Mouse (Mus musculus) gastrocnemius, postnatal 14 days (tissue): Measurements from ENCODE around the gene Pde4a. TPM values are rescaled to one million over a fixed set of nuclear protein-coding genes. Genes with fewer than 3 reads are reported as not detected.
"Not testable (repeated sequence)": the region's sequence is repeated elsewhere in the genome, so short reads cannot be mapped to it uniquely, and the experiment has no call there.

Experiments
- DNase-seq: peaks from one replicate; pipeline ENCODE4 v3.0.0; 2021; ENCODE audit warnings: mixed read lengths
- intact Hi-C: fragments of 180-260 bp; cut with DNase I; formaldehyde crosslinking; loops from one replicate; pipeline ENCODE4 v1.15.1; 2025; ENCODE audit warnings: low total_unique reads
- total RNA-seq, 2 experiments: library from RNA; stranded (reverse); gene quantifications; 2 replicates each; pipeline ENCODE4 v1.2.3; 2021

The Pde4a gene
- total RNA-seq, 2 experiments from 2014 or later, result 26.1 to 27.1 TPM

GRCm38 (mm10) chr9:21206848-21207247 lies 41.3 kb downstream of the Pde4a start:
- no peak for DNase-seq
- intact Hi-C loops, result no loop called here

DNA sequence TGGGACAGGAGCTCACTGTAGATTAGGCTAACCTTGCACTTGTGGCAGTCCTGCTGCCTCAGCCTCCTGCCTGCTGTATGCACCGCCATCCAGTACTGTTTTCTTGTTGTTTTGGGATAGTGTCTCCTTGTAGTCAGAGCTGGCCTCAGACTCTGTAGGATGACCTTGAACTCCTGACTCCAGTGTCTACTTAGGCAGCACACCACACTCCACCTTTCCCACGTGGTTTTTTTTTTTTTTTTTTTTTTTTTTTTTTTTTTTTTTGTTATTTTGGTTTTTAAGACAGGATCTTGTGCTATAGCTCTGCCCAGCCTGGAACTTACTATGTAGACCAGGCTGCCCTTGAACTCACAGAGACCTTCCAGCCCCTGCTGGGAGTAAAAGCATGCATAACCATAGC lies 43.1 kb downstream of the Pde4a start:
- intact Hi-C loops, result no loop called here
- no peak for DNase-seq

DNA sequence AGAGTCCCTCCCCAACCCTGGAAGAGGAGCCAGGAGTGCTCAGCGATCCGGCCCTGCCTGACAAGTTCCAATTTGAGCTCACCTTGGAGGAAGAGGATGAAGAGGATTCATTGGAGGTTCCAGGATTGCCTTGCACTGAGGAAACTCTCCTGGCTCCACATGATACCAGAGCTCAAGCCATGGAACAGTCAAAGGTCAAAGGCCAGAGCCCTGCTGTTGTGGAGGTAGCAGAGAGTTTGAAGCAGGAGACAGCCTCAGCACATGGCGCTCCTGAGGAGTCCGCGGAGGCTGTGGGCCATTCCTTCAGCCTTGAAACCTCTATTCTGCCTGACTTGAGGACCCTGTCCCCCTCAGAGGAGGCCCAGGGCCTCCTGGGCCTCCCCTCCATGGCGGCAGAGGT lies 45.3 kb downstream of the Pde4a start:
- DNase-seq, result no peak
- intact Hi-C loops, result no loop called here

- intact Hi-C loops, result no loop called here
- DNase-seq, result no peak
Measured at GRCm38 (mm10) chr9:21211624-21212023, 46.1 kb downstream of the Pde4a start.

- intact Hi-C loops, result no loop called here
- DNase-seq, result no peak
Measured at GRCm38 (mm10) chr9:21213617-21214190, 48.2 kb downstream of the Pde4a start.

- intact Hi-C loops, result no loop called here
- DNase-seq, result no peak
Measured at GRCm38 (mm10) chr9:21216050-21216841, 50.7 kb downstream of the Pde4a start.

DNA sequence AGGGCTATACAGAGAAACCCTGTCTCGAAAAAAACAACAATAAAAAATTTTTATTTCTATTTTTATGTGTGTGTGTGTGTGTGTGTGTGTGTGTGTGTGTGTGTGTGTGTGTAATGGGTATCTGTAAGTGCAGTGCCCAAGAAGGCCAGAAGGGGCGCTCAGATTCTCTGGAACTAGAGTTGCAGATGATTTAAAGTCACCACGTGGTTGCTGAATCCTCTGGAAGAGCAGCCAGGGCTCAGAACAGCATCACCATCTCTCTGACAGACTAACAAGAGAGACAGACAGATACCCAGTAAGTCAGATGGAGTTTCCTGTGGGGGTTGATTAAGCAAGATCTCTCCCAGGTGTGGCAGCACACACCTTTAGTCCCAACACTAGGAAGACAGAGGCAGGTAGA lies 54.3 kb downstream of the Pde4a start:
- intact Hi-C loops, result no loop called here
- DNase-seq, result no peak

DNA sequence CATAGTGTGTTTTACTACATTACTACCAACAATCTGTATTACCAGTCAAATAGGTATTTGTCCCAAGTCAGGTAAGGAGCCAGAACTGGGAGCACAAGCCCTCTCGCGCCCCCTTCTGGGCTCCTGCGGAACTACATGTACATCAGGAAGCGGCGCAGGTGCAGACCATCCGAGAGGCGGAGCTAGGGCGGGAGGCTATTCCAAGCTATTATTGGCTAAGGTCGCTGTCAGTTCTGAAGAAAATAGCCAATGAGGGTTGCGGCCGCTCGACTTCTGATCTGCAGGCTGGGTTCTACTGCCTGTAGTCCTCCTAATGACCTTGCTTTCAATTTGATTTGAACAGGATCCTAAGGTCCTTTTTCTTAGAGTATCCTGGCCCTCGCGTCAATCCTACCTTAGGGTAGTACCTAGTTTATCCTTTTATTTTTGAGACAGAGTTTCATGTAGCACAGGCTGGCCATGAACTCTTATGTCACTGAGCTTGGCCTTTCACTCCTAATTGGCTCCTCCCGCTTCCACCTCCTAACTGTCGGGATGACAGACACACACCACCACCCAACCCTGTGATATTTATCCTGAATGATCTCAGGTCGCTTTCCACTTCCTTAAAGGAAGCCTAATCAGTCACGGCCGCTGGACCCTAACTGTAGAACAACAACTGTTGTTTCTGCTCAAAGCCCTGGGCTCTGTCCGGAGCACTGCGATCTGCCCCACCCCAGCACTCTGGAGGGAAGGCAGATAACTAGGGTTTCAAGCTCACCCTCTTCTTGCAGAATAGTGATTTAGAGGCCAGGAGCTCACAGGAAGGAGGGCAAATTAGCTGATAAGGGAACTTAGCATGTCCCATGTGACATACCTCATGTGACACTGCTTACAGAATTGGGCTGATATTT lies 55.2 kb downstream of the Pde4a start:
- intact Hi-C loops, result no loop called here
- DNase-seq, result peak; percentile 84

GRCm38 (mm10) chr9:21221383-21221929 lies 55.9 kb downstream of the Pde4a start:
- intact Hi-C loops, result no loop called here
- DNase-seq, result no peak

GRCm38 (mm10) chr9:21223490-21223889 lies 58.0 kb downstream of the Pde4a start:
- DNase-seq, intact Hi-C loops: not testable (repeated sequence)

DNA sequence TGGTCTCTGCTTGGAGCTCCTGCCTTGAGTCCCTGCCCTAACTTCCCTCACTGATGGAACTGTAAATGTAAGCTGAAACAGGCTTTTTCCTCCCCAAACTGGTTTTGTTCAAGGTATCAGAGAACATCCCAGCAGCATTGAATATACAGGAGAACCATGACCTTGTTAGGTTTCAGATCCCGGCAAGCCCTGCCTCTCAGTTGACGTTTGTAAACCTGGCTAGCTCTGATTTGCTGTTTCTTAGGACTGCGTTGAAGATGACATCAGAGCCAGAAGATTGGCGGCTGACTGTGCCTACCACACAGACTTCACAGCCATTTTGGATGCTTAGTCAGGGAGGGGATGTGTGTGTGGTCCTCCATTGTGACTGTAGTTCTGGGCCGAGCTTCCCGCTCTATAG lies 58.4 kb downstream of the Pde4a start:
- no peak for DNase-seq
- intact Hi-C loops, result no loop called here

DNA sequence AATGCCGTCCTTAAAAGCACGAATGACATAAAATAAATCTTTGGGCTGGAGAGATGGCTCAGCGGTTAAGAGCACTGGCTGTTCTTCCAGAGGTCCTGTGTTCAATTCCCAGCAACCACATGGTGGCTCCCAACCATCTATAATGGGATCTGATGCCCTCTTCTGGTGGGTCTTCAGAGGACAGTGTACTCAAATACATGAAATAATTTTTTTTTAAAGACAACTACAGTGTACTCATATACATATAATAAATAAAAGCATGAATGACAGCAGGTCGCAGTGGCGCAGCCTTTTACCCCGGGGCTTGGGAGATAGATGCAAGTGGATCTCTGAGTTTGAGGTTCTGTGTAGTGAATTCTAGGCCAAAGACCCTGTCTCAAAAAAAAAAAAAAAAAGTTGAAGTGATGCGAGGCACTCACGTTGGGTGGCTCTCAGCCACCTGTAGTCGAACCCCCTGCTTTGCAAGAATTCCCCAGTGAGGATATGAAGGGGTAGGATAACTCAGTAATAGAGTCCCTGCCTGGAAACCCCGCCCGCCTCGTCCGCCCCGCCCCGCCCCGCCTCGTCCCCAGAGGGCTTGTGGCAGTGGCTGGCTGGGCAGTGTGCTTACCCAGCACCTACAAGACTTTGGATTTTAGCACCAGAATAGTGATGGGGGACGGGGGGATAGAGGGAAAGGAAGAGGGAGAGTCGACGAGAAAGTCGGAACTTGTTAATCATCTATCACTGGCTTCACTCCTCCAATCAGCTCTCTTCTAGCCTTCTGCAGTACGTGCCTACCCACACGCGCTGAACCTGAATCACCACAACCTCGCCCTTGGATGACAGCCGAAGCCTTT lies 59.3 kb downstream of the Pde4a start:
- intact Hi-C loops, result no loop called here
- DNase-seq, result no peak

DNA sequence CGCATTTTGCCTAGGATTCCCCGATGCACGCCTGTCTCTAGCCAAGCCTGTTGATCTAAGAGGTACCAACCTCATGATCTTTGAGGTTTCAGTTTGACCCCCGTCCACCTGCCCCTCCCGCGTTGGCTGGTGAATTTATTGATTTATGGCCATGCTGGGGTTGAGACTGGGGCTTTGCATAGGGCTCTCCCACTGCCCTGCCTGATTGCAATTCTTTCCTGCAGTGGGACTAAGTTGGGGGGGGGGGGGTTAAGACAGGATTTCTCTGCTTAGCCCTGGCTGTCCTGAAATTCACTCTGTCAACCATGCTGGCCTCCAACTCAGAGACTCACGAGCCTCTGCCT lies 59.9 kb downstream of the Pde4a start:
- DNase-seq, result no peak
- intact Hi-C loops, result no loop called here

- DNase-seq, result no peak
- intact Hi-C loops, result no loop called here
Measured at GRCm38 (mm10) chr9:21227342-21227741, 61.8 kb downstream of the Pde4a start.

DNA sequence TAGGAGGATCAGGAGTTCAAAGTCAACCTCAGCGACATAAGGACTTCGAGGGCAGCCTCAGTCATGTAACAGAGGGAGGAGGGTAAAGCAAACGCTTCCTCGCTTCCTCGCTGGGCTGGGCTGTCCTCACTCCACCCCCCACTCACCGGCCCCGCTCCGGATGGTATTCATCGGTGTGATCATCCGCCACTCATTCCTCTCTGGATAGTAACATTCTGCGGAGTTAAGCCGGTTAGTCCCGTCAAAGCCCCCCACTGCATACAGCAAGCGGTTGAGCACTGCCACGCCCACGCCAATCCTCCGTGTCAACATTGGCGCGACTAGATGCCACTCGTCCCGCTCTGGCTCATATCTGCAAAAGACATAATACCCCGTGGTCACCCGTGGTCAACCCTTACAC lies 66.0 kb downstream of the Pde4a start:
- intact Hi-C loops, result no loop called here

DNA sequence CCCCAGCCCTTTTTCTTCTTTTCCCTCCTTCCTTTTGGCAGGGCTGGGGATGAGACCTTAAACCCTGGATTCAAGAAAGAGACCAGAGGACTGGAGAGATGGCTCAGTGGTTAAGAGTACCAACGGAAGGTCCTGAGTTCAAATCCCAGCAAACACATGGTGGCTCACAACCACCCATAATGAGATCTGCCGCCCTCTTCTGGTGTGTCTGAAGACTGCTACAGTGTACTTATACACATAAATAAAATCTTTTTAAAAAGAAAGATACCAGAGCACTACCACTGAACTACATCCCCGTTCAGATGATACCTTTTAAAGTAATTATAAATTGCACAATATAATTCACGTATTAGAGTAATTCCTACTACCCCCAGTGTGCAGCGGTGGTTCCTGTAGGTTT lies 67.4 kb downstream of the Pde4a start:
- intact Hi-C loops, result no loop called here
- no peak for DNase-seq

More for the DNA sequence above, 66.0 kb downstream of the Pde4a start:
- DNase-seq, result no peak

- no peak for DNase-seq
- intact Hi-C loops, result no loop called here
Measured at GRCm38 (mm10) chr9:21233366-21233765, 67.9 kb downstream of the Pde4a start.

- DNase-seq, result no peak
- intact Hi-C loops, result no loop called here
Measured at GRCm38 (mm10) chr9:21233805-21234204, 68.3 kb downstream of the Pde4a start.

GRCm38 (mm10) chr9:21235341-21235740 lies 69.8 kb downstream of the Pde4a start:
- intact Hi-C loops, result no loop called here
- no peak for DNase-seq
